In the genomic region with DNA sequence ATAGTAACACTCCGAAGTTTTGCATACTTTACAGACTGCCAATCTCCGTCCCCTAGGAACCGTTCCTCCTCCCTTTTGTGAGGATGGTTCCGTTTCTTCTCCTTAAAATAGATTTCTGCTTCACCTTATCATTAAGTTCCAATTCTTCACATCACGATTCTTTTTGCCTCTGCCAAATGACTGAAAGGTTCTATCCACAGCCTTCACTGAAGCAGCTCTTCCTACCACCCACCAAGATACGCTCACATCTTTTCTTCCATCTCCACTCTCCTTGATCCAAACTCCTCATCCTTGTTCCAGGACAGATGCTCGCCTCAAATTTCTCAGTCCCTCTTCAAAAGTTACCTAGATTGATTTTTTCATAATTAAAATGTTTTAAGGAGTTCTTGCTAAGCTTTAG, we compare ENCODE assay signal across 29 mouse cellular contexts.
DNase-seq lines count a peak whose midpoint lies in the region; ATAC-seq and TF ChIP-seq lines count a peak whose summit lies in the region.
"Had no signal": no experiment of that assay in that cellular context is flagged by ENCODE, and none has a peak within 500 bp of the region (broad histone marks: within the 10 kb centered on the region; RNA-seq: fewer than 3 reads in every experiment).

No protein-coding gene starts in this region.

- H3K27me3 ChIP-seq in forebrain, postnatal 0 days (ENCODE audit: insufficient read depth, low read length) = no peaks in the 10 kb centered on the region
- H3K27me3 ChIP-seq in forebrain, embryonic 12.5 days = no peaks in the 10 kb centered on the region
- H3K27me3 ChIP-seq in heart, adult 2 months (ENCODE audit: control insufficient read depth, insufficient read depth, low read length) = no peaks in the 10 kb centered on the region
- H3K27me3 ChIP-seq in heart, embryonic 16.5 days (ENCODE audit: control insufficient read depth, insufficient read depth, low read length) = no peaks in the 10 kb centered on the region
- H3K27me3 ChIP-seq: embryonic facial prominence, embryonic 13.5 days; embryonic facial prominence, embryonic 15.5 days; forebrain, embryonic 13.5 days; forebrain, embryonic 15.5 days; Patski had no signal

- intact Hi-C loops in heart, adult 2 months (cut with DNase I) = no loop called here

- peak; percentile 56 for ATAC-seq in forebrain, postnatal 0 days
- ATAC-seq in forebrain, embryonic 12.5 days (ENCODE audit: low FRiP score) = no peak
- ATAC-seq in heart, embryonic 16.5 days (replicated peaks; ENCODE audit: extremely low read depth, insufficient read depth, low FRiP score) = no peak
- ATAC-seq: activated CD4-positive, CD25-positive, alpha-beta regulatory T cell, adult 4 months; CD4-positive, CD25-positive, alpha-beta regulatory T cell, adult 4 months; forebrain, embryonic 13.5 days; forebrain, embryonic 15.5 days; Patski had no signal

- H3K9me3 ChIP-seq in forebrain, postnatal 0 days (ENCODE audit: low read length) = no peaks in the 10 kb centered on the region
- H3K9me3 ChIP-seq in forebrain, embryonic 12.5 days = no peaks in the 10 kb centered on the region
- H3K9me3 ChIP-seq in heart, embryonic 16.5 days (replicated peaks; ENCODE audit: control insufficient read depth, low read length) = no peaks in the 10 kb centered on the region
- H3K9me3 ChIP-seq: embryonic facial prominence, embryonic 13.5 days; embryonic facial prominence, embryonic 15.5 days; forebrain, embryonic 10.5 days; forebrain, embryonic 13.5 days; forebrain, embryonic 15.5 days; G1E had no signal

- TF ChIP-seq EP300 in heart, adult 2 months (IDR thresholded peaks at IDR 0.05; ENCODE audit: insufficient read depth, low read depth, low read length) = no peak

- no peak overlapping the region for H3K4me3 ChIP-seq in forebrain, postnatal 0 days (ENCODE audit: low read depth, low read length)
- no peak overlapping the region for H3K4me3 ChIP-seq in forebrain, embryonic 12.5 days (replicated peaks)
- no peak overlapping the region for H3K4me3 ChIP-seq in heart, adult 2 months
- no peak overlapping the region for H3K4me3 ChIP-seq in heart, embryonic 16.5 days (ENCODE audit: low read length)
- H3K4me3 ChIP-seq: embryonic facial prominence, embryonic 13.5 days; embryonic facial prominence, embryonic 15.5 days; erythroblast, embryonic 14.5 days; forebrain, embryonic 10.5 days; forebrain, embryonic 13.5 days; forebrain, embryonic 15.5 days had no signal

- no peak for TF ChIP-seq CTCF in forebrain, postnatal 0 days (IDR thresholded peaks at IDR 0.05; ENCODE audit: low read depth)
- TF ChIP-seq CTCF in heart, adult 2 months (IDR thresholded peaks at IDR 0.05) = no peak

- H3K27ac ChIP-seq in forebrain, postnatal 0 days (ENCODE audit: low read depth, low read length) = no peak overlapping the region
- no peak overlapping the region for H3K27ac ChIP-seq in forebrain, embryonic 12.5 days
- H3K27ac ChIP-seq in heart, adult 2 months = no peak overlapping the region
- H3K27ac ChIP-seq in heart, embryonic 16.5 days (ENCODE audit: low read length) = no peak overlapping the region
- H3K27ac ChIP-seq: embryonic facial prominence, embryonic 13.5 days; embryonic facial prominence, embryonic 15.5 days; forebrain, embryonic 10.5 days; forebrain, embryonic 13.5 days had no signal

- DNase-seq in forebrain, postnatal 0 days = no peak
- peak; percentile 39 for DNase-seq in heart, adult 11 months
- no peak for DNase-seq in heart, adult 2 months
- DNase-seq in heart, adult 18-20 months = no peak
- DNase-seq in right cerebral cortex, adult 18-20 months = peak; percentile 24
- DNase-seq in right cerebral cortex, postnatal 25 days = no peak
- DNase-seq: adrenal gland, adult 8-10 months; adrenal gland, postnatal 14 days; adrenal gland, postnatal 36 days; B cell, adult 2 months; cerebellum, adult 11 months; cerebellum, adult 18-20 months; cerebellum, adult 8-10 months; cerebellum, adult 9-11 months; cerebellum, postnatal 14 days; cerebellum, postnatal 36 days; embryo, embryonic 11 days had no signal

- H3K4me2 ChIP-seq in forebrain, postnatal 0 days (ENCODE audit: low read depth) = no peak overlapping the region
- H3K4me2 ChIP-seq in forebrain, embryonic 12.5 days = no peak overlapping the region
- peak overlapping the region; percentile 10; the same call in 1 of the 2 replicates for H3K4me2 ChIP-seq in heart, embryonic 16.5 days (ENCODE audit: low read depth, low read length)
- H3K4me2 ChIP-seq: embryonic facial prominence, embryonic 13.5 days; embryonic facial prominence, embryonic 15.5 days; forebrain, embryonic 13.5 days; forebrain, embryonic 15.5 days had no signal

- no peak overlapping the region for H3K9ac ChIP-seq in forebrain, postnatal 0 days
- H3K9ac ChIP-seq in forebrain, embryonic 12.5 days = no peak overlapping the region
- no peak overlapping the region for H3K9ac ChIP-seq in heart, adult 2 months (ENCODE audit: low read depth, low read length)
- H3K9ac ChIP-seq in heart, embryonic 16.5 days (ENCODE audit: low read length) = no peak overlapping the region
- H3K9ac ChIP-seq: embryonic facial prominence, embryonic 13.5 days; embryonic facial prominence, embryonic 15.5 days; forebrain, embryonic 13.5 days; forebrain, embryonic 15.5 days had no signal

- H3K4me1 ChIP-seq in forebrain, postnatal 0 days (ENCODE audit: insufficient read depth) = peaks cover 7% of the 10 kb centered on the region; the same call in 1 of the 2 replicates
- peaks cover 14% of the 10 kb centered on the region for H3K4me1 ChIP-seq in forebrain, embryonic 12.5 days
- H3K4me1 ChIP-seq in heart, adult 2 months (ENCODE audit: control insufficient read depth, insufficient read depth, low read length) = peaks cover 2% of the 10 kb centered on the region; the same call in 1 of the 2 replicates
- H3K4me1 ChIP-seq in heart, embryonic 16.5 days (ENCODE audit: control insufficient read depth, insufficient read depth, low read length) = peaks cover 19% of the 10 kb centered on the region
- H3K4me1 ChIP-seq: embryonic facial prominence, embryonic 13.5 days; embryonic facial prominence, embryonic 15.5 days had no signal

- H3K79me2 ChIP-seq in heart, adult 2 months (replicated peaks; ENCODE audit: control insufficient read depth, insufficient read depth, low read length) = no peaks in the 10 kb centered on the region

- no peak for TF ChIP-seq POLR2A in heart, adult 2 months (IDR thresholded peaks at IDR 0.05; ENCODE audit: insufficient read depth, low read depth, low read length)

- no peaks in the 10 kb centered on the region for H3K36me3 ChIP-seq in forebrain, postnatal 0 days (ENCODE audit: insufficient read depth)
- H3K36me3 ChIP-seq in forebrain, embryonic 12.5 days (replicated peaks) = no peaks in the 10 kb centered on the region
- H3K36me3 ChIP-seq in heart, adult 2 months (ENCODE audit: control insufficient read depth, insufficient read depth, low read length) = no peaks in the 10 kb centered on the region; the same call in 1 of the 2 replicates
- H3K36me3 ChIP-seq in heart, embryonic 16.5 days (ENCODE audit: control insufficient read depth, insufficient read depth) = no peaks in the 10 kb centered on the region
- H3K36me3 ChIP-seq: embryonic facial prominence, embryonic 13.5 days; embryonic facial prominence, embryonic 15.5 days; forebrain, embryonic 10.5 days; forebrain, embryonic 15.5 days; G1E had no signal

- 73% methylated on average over 7 of the region's 7 CpGs for WGBS in forebrain, postnatal 0 days
- 90% methylated on average over 7 of the region's 7 CpGs for WGBS in forebrain, embryonic 12.5 days
- 54% methylated on average over 7 of the region's 7 CpGs for WGBS in heart, adult 2 months
- 49% methylated on average over 7 of the region's 7 CpGs for WGBS in heart, embryonic 16.5 days

Comparison
In these comparisons a context has a peak if more than half of its experiments do, and no peak if none do; other contexts are left out.
1. DNase-seq: peak in heart, adult 11 months (single experiment) and right cerebral cortex, adult 18-20 months (single experiment); none in forebrain, postnatal 0 days (single experiment), heart, adult 2 months (0 of 2), heart, adult 18-20 months (0 of 2) and right cerebral cortex, postnatal 25 days (single experiment).